Mouse (Mus musculus): ENCODE data around the gene St3gal3. TPM values are rescaled to one million over a fixed set of nuclear protein-coding genes. Genes with fewer than 3 reads are reported as not detected.

St3gal3 gene
- total and polyA plus RNA-seq, 3 experiments = 16.4 to 23.3 TPM; not detected in 1

- Histone ChIP-seq H3K4me3 (ENCODE audit: control insufficient read depth in 1 of 2, insufficient read depth in 1 of 2, low read depth in 2 of 2, low read length in 2 of 2) (no peak overlapping the region), H3K79me2 (ENCODE audit: control insufficient read depth, insufficient read depth, low read length, poor library complexity) (no peaks in the 10 kb centered on the region), H3K9me3 (replicated peaks; ENCODE audit: insufficient read depth, low read length) (no peaks in the 10 kb centered on the region), H3K36me3 (ENCODE audit: control insufficient read depth in 1 of 2, insufficient read depth in 2 of 2, low read length in 2 of 2) (no peaks in the 10 kb centered on the region), H3K4me1 (ENCODE audit: control insufficient read depth in 1 of 2, insufficient read depth in 2 of 2, low read length in 2 of 2) (no peaks in the 10 kb centered on the region), H3K27me3 (ENCODE audit: control insufficient read depth in 1 of 2, insufficient read depth in 2 of 2, low read length in 2 of 2) (no peaks in the 10 kb centered on the region), H3K27ac (ENCODE audit: control insufficient read depth, low read depth, low read length) (no peak overlapping the region), H3K9ac (ENCODE audit: control insufficient read depth, low read depth, low read length, poor library complexity, severe bottlenecking) (no peak overlapping the region)
- TF ChIP-seq RCOR1 (IDR thresholded peaks at IDR 0.05; ENCODE audit: low read depth, low read length) (no peak), MAX (IDR thresholded peaks at IDR 0.05; ENCODE audit: low read length) (no peak), MAFK (IDR thresholded peaks at IDR 0.05; ENCODE audit: borderline replicate concordance, low read depth, low read length) (no peak), ZC3H11A (IDR thresholded peaks at IDR 0.05; ENCODE audit: low read depth, low read length) (no peak), ZNF384 (IDR thresholded peaks at IDR 0.05; ENCODE audit: low read depth, low read length) (no peak), MXI1 (IDR thresholded peaks at IDR 0.05; ENCODE audit: low read depth, low read length) (no peak), NELFE (IDR thresholded peaks at IDR 0.05; ENCODE audit: low read depth, low read length) (no peak), JUND (IDR thresholded peaks at IDR 0.05; ENCODE audit: low read depth, low read length) (no peak), KAT2A (conservative IDR thresholded peaks at IDR 0.05; ENCODE audit: low read depth, low read length) (no peak), RAD21 (IDR thresholded peaks at IDR 0.05; ENCODE audit: low read depth, low read length) (no peak), BHLHE40 (IDR thresholded peaks at IDR 0.05; ENCODE audit: borderline replicate concordance, low read depth, low read length) (no peak), EP300 (IDR thresholded peaks at IDR 0.05; ENCODE audit: low read depth in 1 of 2, low read length in 2 of 2) (no peak), SIN3A (IDR thresholded peaks at IDR 0.05; ENCODE audit: low read length) (no peak), ETS1 (IDR thresholded peaks at IDR 0.05; ENCODE audit: low read depth, low read length) (no peak)
- DNase-seq (ENCODE audit: low read depth, low spot score) = peak; percentile 19
These were observed 109.3 kb downstream of the St3gal3 start for GRCm38 (mm10) chr4:118025381-118025780.

GRCm38 (mm10) chr4:118022811-118023210, 111.9 kb downstream of the St3gal3 start:
- no peak overlapping the region for H3K4me3 ChIP-seq (ENCODE audit: control insufficient read depth in 1 of 2, insufficient read depth in 1 of 2, low read depth in 2 of 2, low read length in 2 of 2)
- H3K4me1 ChIP-seq (ENCODE audit: control insufficient read depth in 1 of 2, insufficient read depth in 2 of 2, low read length in 2 of 2) = no peaks in the 10 kb centered on the region
- H3K27ac ChIP-seq (ENCODE audit: control insufficient read depth, low read depth, low read length) = no peak overlapping the region
- H3K36me3 ChIP-seq (ENCODE audit: control insufficient read depth in 1 of 2, insufficient read depth in 2 of 2, low read length in 2 of 2) = no peaks in the 10 kb centered on the region
- DNase-seq (ENCODE audit: low read depth, low spot score) = no peak
- no peaks in the 10 kb centered on the region for H3K27me3 ChIP-seq (ENCODE audit: control insufficient read depth in 1 of 2, insufficient read depth in 2 of 2, low read length in 2 of 2)
- no peaks in the 10 kb centered on the region for H3K9me3 ChIP-seq (replicated peaks; ENCODE audit: insufficient read depth, low read length)
- no peak overlapping the region for H3K9ac ChIP-seq (ENCODE audit: control insufficient read depth, low read depth, low read length, poor library complexity, severe bottlenecking)
- no peak for TF ChIP-seq BHLHE40 (IDR thresholded peaks at IDR 0.05; ENCODE audit: borderline replicate concordance, low read depth, low read length)
- H3K79me2 ChIP-seq (ENCODE audit: control insufficient read depth, insufficient read depth, low read length, poor library complexity) = no peaks in the 10 kb centered on the region; the same call in 1 of the 2 replicates

GRCm38 (mm10) chr4:118022406-118022805, 112.3 kb downstream of the St3gal3 start:
- no peak overlapping the region for H3K27ac ChIP-seq (ENCODE audit: control insufficient read depth, low read depth, low read length)
- no peaks in the 10 kb centered on the region; the same call in 1 of the 2 replicates for H3K79me2 ChIP-seq (ENCODE audit: control insufficient read depth, insufficient read depth, low read length, poor library complexity)
- no peak overlapping the region for H3K4me3 ChIP-seq (ENCODE audit: control insufficient read depth in 1 of 2, insufficient read depth in 1 of 2, low read depth in 2 of 2, low read length in 2 of 2)
- no peaks in the 10 kb centered on the region for H3K36me3 ChIP-seq (ENCODE audit: control insufficient read depth in 1 of 2, insufficient read depth in 2 of 2, low read length in 2 of 2)
- H3K27me3 ChIP-seq (ENCODE audit: control insufficient read depth in 1 of 2, insufficient read depth in 2 of 2, low read length in 2 of 2) = no peaks in the 10 kb centered on the region
- no peaks in the 10 kb centered on the region for H3K4me1 ChIP-seq (ENCODE audit: control insufficient read depth in 1 of 2, insufficient read depth in 2 of 2, low read length in 2 of 2)
- no peak overlapping the region for H3K9ac ChIP-seq (ENCODE audit: control insufficient read depth, low read depth, low read length, poor library complexity, severe bottlenecking)
- no peak for DNase-seq (ENCODE audit: low read depth, low spot score)
- no peak for TF ChIP-seq TBP (IDR thresholded peaks at IDR 0.05; ENCODE audit: low read depth, low read length)
- TF ChIP-seq RAD21 (IDR thresholded peaks at IDR 0.05; ENCODE audit: low read depth, low read length) = no peak
- no peaks in the 10 kb centered on the region for H3K9me3 ChIP-seq (replicated peaks; ENCODE audit: insufficient read depth, low read length)
